Mouse (Mus musculus) mesoderm, embryonic 11.5 days (tissue): ENCODE data around the gene Echdc3.

Experiments used
- DNase-seq: peaks from one replicate; pipeline ENCODE4 v3.0.0-alpha.2; 2012; ENCODE audit warnings: low read depth, low spot score

Gene Echdc3

DNA sequence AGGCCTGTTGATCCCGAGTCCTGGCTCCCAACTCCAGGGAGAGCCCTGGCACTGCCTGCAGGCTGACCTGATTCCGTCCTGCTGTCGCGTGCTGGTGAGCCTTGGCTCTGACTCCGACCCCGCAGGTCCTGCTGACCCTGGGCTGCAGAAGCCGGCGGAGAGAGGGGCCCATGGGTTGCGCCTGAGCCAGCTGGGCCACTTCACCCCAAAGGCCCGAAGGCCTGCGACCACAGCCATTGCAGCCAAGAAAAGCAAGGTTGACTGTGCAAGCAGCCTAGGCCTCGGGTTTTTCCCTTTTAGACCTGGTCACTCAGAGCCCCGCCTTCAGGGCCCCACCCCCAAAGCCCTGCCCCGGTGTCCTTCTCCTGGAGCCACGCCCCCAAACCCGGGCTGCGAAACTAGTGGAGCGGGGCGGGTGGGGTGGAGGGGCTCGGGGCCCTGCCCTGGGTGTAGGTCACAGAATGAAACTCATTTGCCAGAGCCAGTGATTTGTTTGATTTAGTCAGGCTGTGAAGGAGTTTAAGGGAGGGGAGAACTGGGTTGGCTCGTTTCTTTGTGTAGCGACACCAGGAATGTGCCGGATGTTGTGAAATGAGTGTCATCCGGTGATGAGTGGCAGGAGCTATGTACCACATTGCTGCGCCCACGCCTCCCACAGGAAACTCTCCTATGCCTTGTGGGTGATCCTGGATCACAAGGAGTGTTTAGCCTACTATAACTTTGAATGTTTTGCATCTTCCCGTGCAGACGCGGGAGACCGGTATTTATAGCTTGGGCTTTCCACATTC, at the start of gene Echdc3:
Echdc3 (minus strand) TSS at position 310 of the 788 bp plus-strand sequence.
- peak; percentile 89 for DNase-seq

DNA sequence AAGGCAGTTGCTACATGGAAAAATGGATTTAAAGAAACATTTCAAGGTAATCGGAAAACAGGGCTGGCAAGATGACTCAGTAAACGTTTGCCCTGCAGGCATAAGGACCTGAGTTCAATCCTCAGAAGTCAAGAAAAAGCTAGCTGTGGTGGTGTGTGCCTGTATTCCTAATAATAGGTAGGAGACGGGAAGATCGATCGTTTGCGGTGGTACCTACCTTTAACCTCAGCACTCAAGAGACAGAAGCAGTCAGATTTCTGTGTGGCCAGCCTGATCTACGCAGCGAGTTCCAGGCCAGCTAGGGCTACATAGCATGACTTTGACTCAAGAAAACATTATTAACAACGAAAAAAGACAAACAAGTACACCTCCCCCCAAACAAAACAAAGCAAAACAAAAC, 48.9 kb upstream of the Echdc3 start:
- no peak for DNase-seq

DNA sequence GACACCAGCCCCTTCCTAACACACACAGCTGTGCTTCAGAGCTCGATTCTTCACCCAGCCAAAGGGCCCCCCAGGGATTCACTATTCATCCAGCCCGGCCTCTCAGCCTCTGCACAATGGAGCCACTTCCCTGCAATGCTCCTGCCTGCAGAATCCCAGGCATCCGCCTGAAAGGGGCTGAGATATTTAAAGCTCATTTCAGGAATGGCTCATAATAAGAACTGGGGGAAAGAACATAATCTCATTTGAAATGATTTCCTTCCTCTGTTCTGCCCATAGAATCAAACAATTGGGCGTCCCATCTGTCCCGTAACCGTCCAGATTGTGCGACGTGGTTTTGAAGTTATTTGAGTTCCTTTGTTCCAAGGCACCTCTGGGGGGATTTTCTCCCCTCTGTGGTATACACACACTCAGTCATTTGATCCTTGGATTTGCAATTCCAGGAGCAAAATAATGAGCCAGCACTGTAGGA, 48.4 kb upstream of the Echdc3 start:
- peak; percentile 73 for DNase-seq

DNA sequence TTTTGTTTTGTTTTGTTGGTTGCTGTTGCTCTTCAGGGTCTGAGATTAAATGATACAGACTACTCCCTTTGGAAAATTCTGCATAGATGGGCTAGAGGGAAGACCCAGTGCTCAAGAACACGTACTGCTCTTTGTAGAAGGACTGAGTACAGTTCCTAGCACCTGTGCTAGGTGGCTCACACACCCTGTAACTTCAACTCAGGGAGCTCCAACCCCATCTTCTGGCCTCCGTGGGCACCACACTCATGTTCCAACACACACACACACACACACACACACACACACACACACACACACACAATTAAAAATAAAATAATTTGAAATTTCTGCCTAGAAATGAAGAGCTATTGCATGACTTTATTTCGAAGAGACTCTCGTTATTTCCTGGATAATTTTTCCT, 47.8 kb upstream of the Echdc3 start:
- DNase-seq, result no peak

DNA sequence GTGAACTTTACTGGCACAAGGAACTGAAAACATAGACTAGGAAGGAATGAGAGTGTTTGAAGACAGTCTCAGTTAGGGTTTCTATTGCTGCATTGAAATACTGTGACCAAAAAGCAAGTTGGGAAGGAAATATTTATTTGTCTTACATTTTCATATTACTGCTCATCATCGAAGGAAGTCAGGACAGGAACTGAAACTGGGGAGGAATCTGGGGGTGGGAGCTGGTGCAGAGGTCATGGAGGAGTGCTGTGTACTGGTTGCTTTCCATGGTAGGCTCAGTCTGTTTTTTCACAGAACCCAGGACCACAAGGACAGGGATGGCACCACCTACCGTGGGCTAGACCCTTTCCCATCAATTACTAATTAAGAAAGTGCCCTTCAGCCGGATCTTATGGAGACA, 46.3 kb upstream of the Echdc3 start:
- DNase-seq, result no peak

DNA sequence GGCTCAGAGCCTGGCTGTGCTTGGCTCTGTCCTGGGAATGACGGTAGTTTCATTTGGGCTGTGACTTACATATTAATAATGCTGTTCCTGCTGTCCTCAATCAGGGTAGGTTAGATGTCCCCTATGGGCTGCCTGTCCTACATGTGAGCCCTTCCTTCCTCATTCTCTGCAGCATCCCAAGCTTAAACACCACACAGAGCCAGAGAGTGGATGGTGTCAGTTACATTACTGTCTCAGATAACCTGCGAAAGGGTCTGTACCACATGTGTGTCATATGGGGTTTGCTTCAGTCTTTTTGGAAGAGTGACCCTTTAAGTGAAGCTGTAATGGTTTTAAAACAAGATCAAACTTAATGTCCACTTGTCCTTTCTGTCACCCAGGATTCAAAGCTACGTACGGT, 45.2 kb upstream of the Echdc3 start:
- no peak for DNase-seq

DNA sequence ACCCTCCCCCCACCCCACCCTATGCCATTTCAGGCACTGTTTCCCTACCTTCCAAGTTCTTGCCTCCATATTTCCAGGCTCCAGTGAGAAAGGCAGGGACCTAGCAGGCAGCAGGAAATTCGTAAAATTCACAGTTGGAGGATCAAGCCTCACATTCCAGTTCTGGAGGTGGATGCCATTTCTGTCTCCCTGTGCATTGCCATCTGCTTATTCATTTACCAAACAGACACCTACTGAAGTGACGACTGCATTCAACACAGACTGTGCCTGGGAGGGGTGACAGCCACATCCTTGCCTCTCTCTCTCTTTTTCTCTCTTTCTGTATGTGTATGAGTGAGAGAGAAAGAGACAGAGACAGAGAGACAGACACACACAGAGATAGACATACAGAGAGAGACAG, 44.3 kb upstream of the Echdc3 start:
- no peak for DNase-seq

DNA sequence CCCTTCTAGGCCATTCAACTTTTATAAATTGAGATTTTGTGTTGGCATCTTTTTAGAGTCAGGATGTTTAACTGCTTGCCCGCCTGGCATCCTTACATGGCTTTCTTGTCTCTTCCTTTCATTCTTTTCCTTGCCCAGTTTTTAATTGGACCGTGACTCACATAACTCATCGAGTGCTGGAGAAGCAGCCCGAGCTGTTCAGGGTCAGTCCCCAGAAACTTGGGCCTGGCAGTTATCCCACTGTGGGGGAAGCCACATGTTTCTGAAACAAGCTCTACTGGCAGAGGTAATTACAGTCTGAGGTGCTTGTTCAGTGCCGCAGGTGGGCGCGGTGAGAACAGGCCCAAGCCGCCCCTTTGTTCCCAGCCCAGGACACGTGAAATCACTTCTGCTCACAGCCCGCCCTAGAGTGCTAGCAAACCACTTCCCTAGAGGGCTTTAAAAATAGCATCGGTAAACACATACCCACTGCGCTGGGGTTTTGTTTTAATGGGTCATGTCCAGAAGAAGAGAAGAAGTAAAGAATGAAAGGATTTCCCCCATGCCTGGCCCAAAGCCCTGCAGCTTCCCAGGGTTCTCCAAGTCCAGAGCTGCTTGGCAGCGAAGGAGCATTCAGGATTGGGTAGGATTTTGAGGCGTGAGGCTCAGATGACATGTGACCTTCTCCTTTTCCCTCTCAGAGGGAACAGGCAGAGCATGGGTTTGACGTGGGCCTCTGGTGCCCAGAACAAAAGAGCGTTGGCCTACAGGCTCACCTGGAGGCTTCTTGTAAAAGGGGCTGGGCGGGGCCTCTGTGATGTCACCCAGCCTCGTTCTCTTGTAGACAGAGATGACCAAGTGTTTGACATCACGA, 43.4 kb upstream of the Echdc3 start:
- no peak for DNase-seq

DNA sequence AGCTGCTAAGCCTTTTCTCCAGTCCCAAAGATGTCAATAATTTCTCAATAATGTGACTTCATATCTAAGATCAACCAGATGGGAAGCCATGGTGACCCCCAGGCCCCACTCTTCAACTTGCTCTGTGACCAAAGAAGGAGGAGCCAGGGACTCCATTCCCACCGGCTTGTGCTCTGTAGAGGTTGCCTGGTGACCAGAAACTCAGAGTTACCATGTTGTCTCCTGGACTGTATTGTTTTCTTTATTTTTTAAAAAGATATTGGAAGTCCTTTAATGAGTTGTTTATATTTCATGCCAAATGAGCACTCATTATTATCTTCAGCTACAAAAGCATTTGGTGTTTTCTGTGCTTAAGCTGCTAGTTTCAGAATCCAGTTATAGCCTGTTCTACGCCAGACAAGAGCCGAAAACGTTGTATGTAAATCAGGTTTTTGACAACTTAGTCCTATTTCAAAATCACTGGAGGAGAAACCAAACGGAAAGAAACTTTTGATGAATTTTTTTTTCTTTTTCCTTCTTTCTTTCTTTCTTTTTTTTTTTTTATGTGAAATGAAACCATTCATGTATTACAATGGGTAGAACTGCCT, 42.7 kb upstream of the Echdc3 start:
- DNase-seq, result no peak

DNA sequence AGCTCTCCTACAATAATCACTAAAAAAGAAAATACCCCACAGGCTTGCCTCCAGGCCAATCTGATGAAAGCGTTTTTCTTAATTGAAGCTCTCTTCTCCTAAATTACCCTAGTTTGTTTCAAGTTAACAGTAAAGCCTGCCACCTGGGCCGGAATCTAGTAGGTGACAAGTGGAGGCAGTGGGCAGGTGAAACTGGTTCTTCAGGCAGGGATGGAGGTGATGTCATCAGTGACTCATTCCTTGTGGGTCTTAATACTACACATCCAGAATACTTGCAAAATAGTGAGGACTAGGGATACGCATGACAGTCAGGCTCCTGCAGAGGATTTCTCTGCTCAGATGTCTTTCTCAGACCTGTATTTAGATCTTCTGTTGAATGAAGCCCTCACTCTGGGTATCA, 39.7 kb upstream of the Echdc3 start:
- DNase-seq, result no peak

DNA sequence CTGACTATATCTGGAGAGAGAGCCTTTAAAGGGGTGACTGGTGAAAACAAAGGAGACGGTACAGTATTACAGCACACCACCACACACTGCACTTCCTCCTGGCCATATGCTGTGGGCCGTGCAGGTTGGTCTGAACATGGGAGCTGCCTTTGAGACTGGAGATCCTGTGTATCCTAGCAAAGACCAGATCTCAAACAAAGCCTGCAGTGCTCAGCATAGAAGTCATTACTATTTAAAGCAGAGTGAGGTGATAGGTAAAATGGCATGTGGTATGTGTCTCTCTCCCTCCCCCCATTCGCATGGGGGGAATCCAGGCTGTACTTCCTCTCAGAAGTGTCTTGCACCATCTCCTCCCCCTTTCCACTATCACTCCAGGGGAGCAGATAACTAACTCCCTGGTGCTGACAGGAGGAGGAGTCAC, 38.3 kb upstream of the Echdc3 start:
- DNase-seq, result no peak

DNA sequence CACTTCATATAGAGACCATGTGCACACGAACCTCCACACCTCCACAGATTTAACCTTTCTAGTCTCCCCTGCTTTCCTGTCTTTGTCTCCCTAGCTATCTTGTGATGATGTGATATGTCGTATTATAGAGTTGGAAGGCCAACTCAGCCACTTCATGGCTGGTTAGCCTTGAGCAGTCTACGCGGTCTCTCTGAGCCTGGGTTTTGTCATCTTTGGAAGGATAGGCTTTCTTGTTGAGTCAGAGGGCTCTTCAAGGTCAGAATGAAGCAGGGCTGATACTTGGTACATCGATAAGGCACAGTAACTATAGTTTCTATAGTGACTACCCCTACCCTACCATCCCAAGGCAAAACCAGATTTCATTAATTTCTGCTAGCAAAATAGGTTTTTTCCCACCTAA, 28.6 kb upstream of the Echdc3 start:
- no peak for DNase-seq

DNA sequence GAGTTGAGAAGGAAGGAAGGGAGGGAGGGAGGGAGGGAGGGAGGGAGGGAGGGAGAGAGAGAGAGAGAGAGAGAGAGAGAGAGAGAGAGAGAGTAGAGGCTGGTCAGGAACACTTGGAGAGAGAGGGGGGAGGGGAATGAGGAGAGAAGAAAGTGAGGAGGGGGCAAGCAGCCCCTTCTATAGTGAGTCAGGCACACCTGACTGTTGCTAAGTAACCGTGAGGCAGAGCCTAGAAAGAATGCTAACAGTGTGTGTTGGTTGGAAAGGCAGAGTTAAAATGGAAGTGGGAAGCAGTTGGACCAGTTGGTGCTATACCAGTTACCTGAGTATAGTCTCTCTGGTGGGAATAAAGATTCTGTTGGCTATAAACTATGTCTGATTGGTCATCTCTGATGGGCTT, 27.2 kb upstream of the Echdc3 start:
- no peak for DNase-seq

DNA sequence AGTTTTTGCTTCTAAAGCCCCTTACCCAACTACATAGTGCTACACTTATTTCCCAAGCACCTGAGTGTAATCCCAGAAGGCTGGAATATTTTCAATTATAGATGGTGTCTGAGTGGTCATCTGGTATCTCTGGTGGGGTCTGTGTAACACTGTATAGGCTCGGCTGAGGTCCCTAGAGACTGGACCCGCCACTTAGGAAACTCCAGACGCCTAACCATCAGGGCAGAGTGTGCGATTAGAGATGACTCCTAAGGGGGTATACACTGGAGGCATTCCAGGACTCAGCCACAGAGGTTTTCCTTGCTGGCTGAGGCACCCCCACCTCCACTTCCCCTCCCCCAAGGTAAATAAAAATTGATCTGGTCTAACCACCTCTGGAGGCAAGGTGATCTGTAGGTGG, 26.5 kb upstream of the Echdc3 start:
- no peak for DNase-seq

DNA sequence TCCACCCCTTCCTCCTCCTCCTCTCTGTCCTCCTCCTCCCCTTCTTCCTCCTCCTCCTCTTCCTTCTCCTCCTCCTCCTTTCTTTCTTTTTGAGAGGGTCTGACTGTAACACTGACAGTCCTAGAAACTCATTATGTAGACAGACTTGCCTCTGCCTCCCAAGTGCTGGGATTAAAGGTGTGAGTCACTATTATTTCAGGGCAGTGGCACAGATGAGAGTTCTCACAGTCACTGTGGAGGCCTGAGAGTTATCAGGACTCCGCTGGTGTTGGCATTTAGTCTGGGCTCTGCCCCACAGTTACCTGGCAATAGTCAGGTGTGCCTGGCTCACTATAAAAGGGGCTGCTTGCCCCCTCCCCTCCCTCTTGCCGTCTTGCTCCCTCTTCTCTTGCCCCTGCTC, 25.8 kb upstream of the Echdc3 start:
- no peak for DNase-seq

DNA sequence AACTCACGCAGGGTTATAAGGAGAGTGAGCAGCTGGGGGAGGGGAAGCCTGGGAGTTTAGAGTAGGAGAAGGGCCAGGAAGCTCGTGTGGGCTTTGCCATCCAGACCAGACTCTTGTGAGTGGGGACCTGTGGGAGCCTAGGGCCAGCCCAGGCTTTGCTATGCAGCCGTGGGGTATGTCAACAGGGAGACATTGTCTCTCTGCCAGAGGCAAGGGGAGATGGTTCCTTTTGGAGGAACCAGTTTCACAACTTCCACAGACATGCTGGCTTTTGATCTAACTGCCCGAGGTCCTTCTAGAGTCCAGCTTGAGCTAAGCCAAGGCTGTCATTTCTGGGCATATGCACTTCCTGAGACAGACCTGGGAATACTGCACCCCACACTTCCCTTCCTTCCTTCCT, 25.4 kb upstream of the Echdc3 start:
- DNase-seq, result no peak

DNA sequence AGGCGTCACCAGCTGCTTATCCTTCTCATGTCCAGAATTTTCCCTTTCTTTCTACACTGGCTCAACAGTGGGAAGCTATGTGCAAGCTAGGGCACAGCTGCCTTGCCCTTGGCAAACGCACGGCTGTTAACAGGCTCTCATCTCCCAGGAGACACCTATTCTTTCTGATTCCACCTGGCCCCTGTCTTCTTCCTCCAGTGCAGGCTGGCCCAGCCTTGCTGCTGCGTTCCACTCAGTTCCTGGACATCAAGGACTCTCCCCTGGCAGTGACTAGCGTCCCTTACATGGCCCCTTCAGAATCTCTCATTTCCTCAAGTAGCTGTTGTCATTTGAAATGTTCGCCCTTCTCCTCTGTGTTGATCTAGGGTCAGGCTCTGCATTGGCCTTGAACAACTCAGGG, 20.5 kb upstream of the Echdc3 start:
- DNase-seq, result no peak

DNA sequence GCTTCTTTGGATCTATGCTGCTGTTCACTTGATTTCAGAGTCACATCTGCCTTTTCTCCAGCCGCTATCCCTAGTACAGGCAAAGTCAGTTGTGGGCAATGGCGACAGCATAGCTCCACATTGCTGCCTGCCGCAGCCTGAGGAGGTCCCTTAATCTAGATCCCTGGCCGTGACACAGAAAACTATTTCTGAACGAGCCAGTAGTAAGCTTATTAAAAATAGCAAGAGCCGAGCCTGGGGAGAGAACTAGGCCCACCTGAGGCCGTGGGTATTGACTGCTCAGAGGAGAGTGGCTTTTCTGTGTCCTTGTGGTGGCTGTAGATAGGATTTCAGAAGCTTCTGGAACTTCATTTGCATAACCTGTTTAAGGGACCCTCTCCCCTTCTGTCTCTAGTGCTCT, 19.9 kb upstream of the Echdc3 start:
- no peak for DNase-seq

DNA sequence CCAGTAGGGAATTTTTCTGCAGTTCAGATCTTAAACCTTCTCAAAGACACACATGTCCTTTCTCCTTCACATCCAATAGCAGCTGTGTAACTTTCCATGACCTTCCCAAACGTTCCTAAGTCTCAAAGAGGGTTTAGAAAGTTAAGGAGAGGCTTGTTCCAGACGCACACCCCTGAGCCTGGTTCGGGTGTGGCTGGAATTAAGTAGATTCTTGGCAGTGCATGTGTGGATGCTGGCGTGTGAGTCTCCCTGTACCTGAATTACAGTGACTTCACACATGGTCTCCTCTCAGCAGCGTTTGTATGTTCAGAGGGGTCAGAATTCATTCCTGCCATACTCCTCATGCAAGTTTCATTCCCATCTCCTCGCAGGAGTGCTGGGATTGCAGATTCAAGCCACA, 18.0 kb upstream of the Echdc3 start:
- DNase-seq, result no peak

DNA sequence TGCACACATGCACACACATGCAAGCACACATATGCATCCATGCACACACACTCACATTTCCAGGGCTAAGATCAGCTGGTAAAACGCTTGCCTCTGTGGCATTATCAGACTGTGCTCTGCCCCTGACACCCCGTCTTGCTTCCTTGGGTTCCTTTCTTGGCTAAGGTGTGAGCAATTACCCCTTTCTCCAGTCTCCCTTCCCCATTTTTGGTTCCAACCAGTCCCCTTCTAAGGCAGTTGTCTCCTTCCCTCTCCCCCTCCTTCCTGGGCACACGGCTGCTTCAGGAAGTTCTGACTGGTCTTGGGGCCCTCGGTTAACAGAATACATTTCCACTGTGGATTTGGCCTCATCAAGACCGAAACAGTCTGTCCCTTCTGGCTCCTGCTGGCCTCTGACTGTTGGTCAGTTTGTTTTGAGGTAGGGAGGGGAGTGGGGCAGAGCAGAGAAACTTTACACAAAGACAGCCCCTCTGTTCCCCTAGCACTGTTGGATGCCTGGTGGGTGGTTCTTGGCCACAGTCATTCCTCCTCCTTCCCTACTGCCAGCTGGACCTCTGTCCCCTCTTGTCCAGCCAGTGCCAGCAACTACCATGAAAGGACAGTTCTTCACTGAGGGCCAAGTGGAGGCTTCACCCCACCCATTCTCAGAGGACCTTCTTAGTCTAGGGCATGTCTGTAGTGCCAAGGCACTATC, 16.9 kb upstream of the Echdc3 start:
- DNase-seq, result no peak

DNA sequence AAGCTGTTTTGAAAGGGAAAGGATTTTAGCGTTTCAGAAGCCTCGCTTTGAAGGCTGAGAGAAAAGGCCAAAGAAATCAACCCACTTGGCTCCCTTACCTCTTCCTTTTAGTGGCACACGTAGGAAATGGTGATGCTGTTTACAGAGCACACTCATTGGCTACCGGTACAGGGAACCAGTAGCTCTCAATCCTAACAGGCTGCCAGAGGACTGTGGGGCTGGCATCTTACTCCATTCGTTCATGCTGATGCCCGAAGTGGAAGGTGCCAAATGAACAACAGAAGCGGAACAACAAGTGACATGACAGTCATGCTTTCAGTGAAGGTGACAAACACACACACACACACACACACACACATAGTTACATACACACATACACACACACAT, 14.2 kb upstream of the Echdc3 start:
- DNase-seq, result no peak
